ENCODE assay signal across 25 mouse cellular contexts in genomic region chr5:77589252-77589651, GRCm38 (mm10).
A peak's percentile ranks its signal among the peaks of the same experiment; 100 is the strongest.
DNase-seq lines count a peak whose midpoint lies in the region; ATAC-seq lines count a peak whose summit lies in the region.
"Had no signal": no experiment of that assay in that cellular context is flagged by ENCODE, and none has a peak within 500 bp of the region (broad histone marks: within the 10 kb centered on the region; RNA-seq: fewer than 3 reads in every experiment).

No protein-coding gene starts in this region.

- 53% methylated on average over 3 of the region's 3 CpGs for WGBS in limb, embryonic 15.5 days

- H3K36me3 ChIP-seq in limb, embryonic 15.5 days: no peaks in the 10 kb centered on the region
- H3K36me3 ChIP-seq: embryonic facial prominence, embryonic 12.5 days; embryonic facial prominence, embryonic 15.5 days; forebrain, embryonic 12.5 days; forebrain, embryonic 15.5 days; heart, embryonic 12.5 days; heart, embryonic 15.5 days; hindbrain, embryonic 10.5 days; hindbrain, embryonic 13.5 days had no signal

- H3K4me2 ChIP-seq in limb, embryonic 15.5 days: no peak overlapping the region
- H3K4me2 ChIP-seq: embryonic facial prominence, embryonic 12.5 days; embryonic facial prominence, embryonic 15.5 days; forebrain, embryonic 12.5 days; forebrain, embryonic 15.5 days; heart, embryonic 12.5 days; heart, embryonic 15.5 days; hindbrain, embryonic 13.5 days had no signal

- H3K9ac ChIP-seq in limb, embryonic 15.5 days: no peak overlapping the region
- H3K9ac ChIP-seq: embryonic facial prominence, embryonic 12.5 days; embryonic facial prominence, embryonic 15.5 days; forebrain, embryonic 12.5 days; forebrain, embryonic 15.5 days; heart, embryonic 12.5 days; heart, embryonic 15.5 days; hindbrain, embryonic 13.5 days had no signal

- H3K4me3 ChIP-seq in limb, embryonic 15.5 days: no peak overlapping the region
- H3K4me3 ChIP-seq: embryonic facial prominence, embryonic 12.5 days; embryonic facial prominence, embryonic 15.5 days; forebrain, embryonic 12.5 days; forebrain, embryonic 15.5 days; heart, embryonic 12.5 days; heart, embryonic 15.5 days; hindbrain, embryonic 10.5 days; hindbrain, embryonic 13.5 days had no signal

- no peaks in the 10 kb centered on the region for H3K9me3 ChIP-seq in limb, embryonic 15.5 days
- H3K9me3 ChIP-seq: embryonic facial prominence, embryonic 12.5 days; embryonic facial prominence, embryonic 15.5 days; forebrain, embryonic 12.5 days; forebrain, embryonic 15.5 days; heart, embryonic 12.5 days; heart, embryonic 15.5 days; hindbrain, embryonic 10.5 days; hindbrain, embryonic 13.5 days had no signal

- H3K27me3 ChIP-seq in limb, embryonic 15.5 days: no peaks in the 10 kb centered on the region
- H3K27me3 ChIP-seq: embryonic facial prominence, embryonic 12.5 days; embryonic facial prominence, embryonic 15.5 days; forebrain, embryonic 12.5 days; forebrain, embryonic 15.5 days; heart, embryonic 12.5 days; heart, embryonic 15.5 days; hindbrain, embryonic 13.5 days had no signal

- DNase-seq in heart, adult 11 months: peak; percentile 74
- DNase-seq in heart, adult 9 months (ENCODE audit: low spot score in 2 of 2): no peak
- peak; percentile 45 for DNase-seq in urinary bladder, postnatal 14 days (ENCODE audit: low spot score)
- no peak for DNase-seq in urinary bladder, postnatal 4 days (ENCODE audit: low spot score in 2 of 2)
- DNase-seq in thymus, postnatal 4 days: no peak
- DNase-seq: adrenal gland, adult 2 months; adrenal gland, postnatal 14 days; cerebellum, adult 11 months; cerebellum, adult 2 months; cerebellum, adult 9-11 months; cerebellum, postnatal 25 days; gastrocnemius, postnatal 10 days; gastrocnemius, postnatal 36 days; heart, postnatal 10 days; heart, postnatal 36 days had no signal

- no peaks in the 10 kb centered on the region for H3K4me1 ChIP-seq in limb, embryonic 15.5 days
- H3K4me1 ChIP-seq: embryonic facial prominence, embryonic 12.5 days; embryonic facial prominence, embryonic 15.5 days; forebrain, embryonic 12.5 days; forebrain, embryonic 15.5 days; heart, embryonic 12.5 days; heart, embryonic 15.5 days; hindbrain, embryonic 10.5 days; hindbrain, embryonic 13.5 days had no signal

- 0 out of 2 replicates have a peak, but pooled peaks have one; percentile 52 for ATAC-seq in limb, embryonic 15.5 days (ENCODE audit: insufficient number of reproducible peaks, low FRiP score, low TSS enrichment, low read depth)
- ATAC-seq: forebrain, embryonic 15.5 days; hindbrain, embryonic 16.5 days had no signal

- H3K27ac ChIP-seq in limb, embryonic 15.5 days: no peak overlapping the region
- H3K27ac ChIP-seq: embryonic facial prominence, embryonic 12.5 days; embryonic facial prominence, embryonic 15.5 days; forebrain, embryonic 12.5 days; forebrain, embryonic 15.5 days; heart, embryonic 15.5 days; hindbrain, embryonic 10.5 days; hindbrain, embryonic 13.5 days had no signal

Comparison
In these comparisons a context has a peak if more than half of its experiments do, and no peak if none do; other contexts are left out.
1. DNase-seq: peak in heart, adult 11 months (single experiment) and urinary bladder, postnatal 14 days (single experiment); none in heart, adult 9 months (0 of 2), urinary bladder, postnatal 4 days (0 of 2) and thymus, postnatal 4 days (single experiment).